Mouse (Mus musculus) midbrain, embryonic 10.5 days (tissue): ENCODE measurements around the gene Ces1b. TPM values are rescaled to one million over a fixed set of nuclear protein-coding genes. Genes with fewer than 3 reads are reported as not detected.

Experiments used
- DNase-seq: peaks from one replicate; pipeline ENCODE4 v3.0.0-alpha.2; 2017; ENCODE audit warnings: low spot score
- H3K27ac ChIP-seq: fragments of 300-500 bp; sonication (generic); replicated peaks from 2 replicates; pipeline ENCODE4 v1.5.1; 2016; ENCODE audit warnings: mild to moderate bottlenecking
- H3K27me3 ChIP-seq: fragments of 300-500 bp; sonication (generic); 2 replicates; pipeline ENCODE4 v1.6.1; 2016; ENCODE audit warnings: low read depth, mild to moderate bottlenecking; ENCODE audit not compliant: poor library complexity, severe bottlenecking
- H3K36me3 ChIP-seq: fragments of 300-500 bp; sonication (generic); 2 replicates; pipeline ENCODE4 v1.6.1; 2016; ENCODE audit warnings: mild to moderate bottlenecking, moderate library complexity
- H3K4me1 ChIP-seq: fragments of 300-500 bp; sonication (generic); 2 replicates; pipeline ENCODE4 v1.6.1; 2016
- H3K4me3 ChIP-seq: fragments of 300-500 bp; sonication (generic); 2 replicates; pipeline ENCODE4 v1.5.1; 2016; ENCODE audit warnings: mild to moderate bottlenecking, moderate library complexity
- H3K9me3 ChIP-seq: fragments of 300-500 bp; sonication (generic); replicated peaks from 2 replicates; pipeline ENCODE4 v1.6.1; 2016; ENCODE audit warnings: mild to moderate bottlenecking
- WGBS: fragments of 180-500 bp; shearing (Covaris S2); methylation state at CpG from one replicate; pipeline ENCODE4 v1.1.7; 2016; 5-methylcytosine and 5-hydroxymethylcytosine counted together
- polyA plus RNA-seq: library from polyadenylated mRNA; unstranded; fragments of >200 nt; fragmentation: Nextera tagmentation; extraction: Ambion mirVana; gene quantifications from 2 replicates; pipeline ENCODE4 v1.2.1, GENCODE M21; 2016

Gene Ces1b
- polyA plus RNA-seq, 1 experiment from 2014 or later, result not detected

- 53% methylated on average over 1 of the region's 1 CpGs for WGBS
- H3K4me3 ChIP-seq, result no peak overlapping the region
Observed at GRCm38 (mm10) chr8:93043083-93043482, 36.7 kb downstream of the Ces1b start.

GRCm38 (mm10) chr8:93040776-93041567 is 38.8 kb downstream of the Ces1b start:
- peaks cover 15% of the 10 kb centered on the region for H3K4me1 ChIP-seq
- DNase-seq, result no peak
- no peaks in the 10 kb centered on the region for H3K9me3 ChIP-seq
- H3K4me3 ChIP-seq, result no peak overlapping the region
- no peaks in the 10 kb centered on the region for H3K36me3 ChIP-seq
- 81% methylated on average over 4 of the region's 4 CpGs for WGBS
- H3K27me3 ChIP-seq, result no peaks in the 10 kb centered on the region
- no peak overlapping the region for H3K27ac ChIP-seq

More at GRCm38 (mm10) chr8:93043083-93043482, 36.7 kb downstream of the Ces1b start:
- Histone ChIP-seq H3K27me3 (no peaks in the 10 kb centered on the region), H3K9me3 (no peaks in the 10 kb centered on the region), H3K36me3 (no peaks in the 10 kb centered on the region), H3K27ac (no peak overlapping the region), H3K4me1 (peaks cover 14% of the 10 kb centered on the region)
- no peak for DNase-seq

- peaks cover 15% of the 10 kb centered on the region for H3K4me1 ChIP-seq
- H3K4me3 ChIP-seq, result no peak overlapping the region
- no peaks in the 10 kb centered on the region for H3K27me3 ChIP-seq
- H3K9me3 ChIP-seq, result no peaks in the 10 kb centered on the region
- no peaks in the 10 kb centered on the region for H3K36me3 ChIP-seq
- H3K27ac ChIP-seq, result no peak overlapping the region
- WGBS, result 82% methylated on average over 2 of the region's 2 CpGs
- no peak for DNase-seq
Observed at GRCm38 (mm10) chr8:93040256-93040655, 39.6 kb downstream of the Ces1b start.

- Histone ChIP-seq H3K27me3 (no peaks in the 10 kb centered on the region), H3K36me3 (no peaks in the 10 kb centered on the region), H3K4me3 (no peak overlapping the region), H3K27ac (peak overlapping the region; percentile 49; the same call in 1 of the 2 replicates), H3K9me3 (no peaks in the 10 kb centered on the region), H3K4me1 (peaks cover 15% of the 10 kb centered on the region)
- no peak for DNase-seq
- WGBS, result 3% methylated on average over 2 of the region's 2 CpGs
Observed at GRCm38 (mm10) chr8:93038831-93039230, 41.0 kb downstream of the Ces1b start.

- no peaks in the 10 kb centered on the region for H3K27me3 ChIP-seq
- H3K4me3 ChIP-seq, result no peak overlapping the region
- H3K27ac ChIP-seq, result no peak overlapping the region
- no peaks in the 10 kb centered on the region for H3K9me3 ChIP-seq
- H3K4me1 ChIP-seq, result peaks cover 7% of the 10 kb centered on the region
- no peaks in the 10 kb centered on the region for H3K36me3 ChIP-seq
- 84% methylated on average over 2 of the region's 2 CpGs for WGBS
- no peak for DNase-seq
Observed at GRCm38 (mm10) chr8:93030664-93031063, 49.2 kb downstream of the Ces1b start.

GRCm38 (mm10) chr8:93021738-93022137 is 58.1 kb downstream of the Ces1b start:
- Histone ChIP-seq H3K27ac (no peak overlapping the region), H3K27me3 (no peaks in the 10 kb centered on the region), H3K9me3 (no peaks in the 10 kb centered on the region), H3K36me3 (no peaks in the 10 kb centered on the region), H3K4me3 (no peak overlapping the region), H3K4me1 (peaks cover under 1% of the 10 kb centered on the region)
- 79% methylated on average over 5 of the region's 5 CpGs for WGBS
- DNase-seq, result no peak

- WGBS, result 82% methylated on average over 4 of the region's 4 CpGs
- H3K9me3 ChIP-seq, result no peaks in the 10 kb centered on the region
- H3K36me3 ChIP-seq, result no peaks in the 10 kb centered on the region
- no peaks in the 10 kb centered on the region for H3K27me3 ChIP-seq
- no peak overlapping the region for H3K4me3 ChIP-seq
- no peak overlapping the region for H3K27ac ChIP-seq
- DNase-seq, result no peak
- H3K4me1 ChIP-seq, result no peaks in the 10 kb centered on the region
Observed at GRCm38 (mm10) chr8:93014300-93014699, 65.5 kb downstream of the Ces1b start.

- WGBS, result 72% methylated on average over 6 of the region's 6 CpGs
Observed at GRCm38 (mm10) chr8:93012226-93012625, 67.6 kb downstream of the Ces1b start.

GRCm38 (mm10) chr8:93011439-93011838 is 68.4 kb downstream of the Ces1b start:
- no peaks in the 10 kb centered on the region for H3K4me1 ChIP-seq
- DNase-seq, result peak; percentile 85
- no peaks in the 10 kb centered on the region for H3K9me3 ChIP-seq
- no peak overlapping the region for H3K4me3 ChIP-seq
- no peak overlapping the region for H3K27ac ChIP-seq
- no peaks in the 10 kb centered on the region for H3K27me3 ChIP-seq
- no peaks in the 10 kb centered on the region for H3K36me3 ChIP-seq
- WGBS, result 10% methylated on average over 9 of the region's 9 CpGs

More at GRCm38 (mm10) chr8:93012226-93012625, 67.6 kb downstream of the Ces1b start:
- no peaks in the 10 kb centered on the region for H3K4me1 ChIP-seq
- peak; percentile 16 for DNase-seq
- H3K36me3 ChIP-seq, result no peaks in the 10 kb centered on the region
- H3K4me3 ChIP-seq, result no peak overlapping the region
- no peak overlapping the region for H3K27ac ChIP-seq
- H3K9me3 ChIP-seq, result no peaks in the 10 kb centered on the region
- no peaks in the 10 kb centered on the region for H3K27me3 ChIP-seq

GRCm38 (mm10) chr8:93010286-93010685 is 69.5 kb downstream of the Ces1b start:
- Histone ChIP-seq H3K36me3 (no peaks in the 10 kb centered on the region), H3K27ac (no peak overlapping the region), H3K4me3 (no peak overlapping the region), H3K9me3 (no peaks in the 10 kb centered on the region), H3K27me3 (no peaks in the 10 kb centered on the region), H3K4me1 (no peaks in the 10 kb centered on the region)
- peak; percentile 27 for DNase-seq
- WGBS, result 30% methylated on average over 5 of the region's 5 CpGs

Other genes starting within 250 kb of the Ces1b start
- 3.0 and 3.9 TPM in 2 replicates for gene Lpcat2, start 224.7 kb downstream of the Ces1b start, polyA plus RNA-seq
- gene Capns2, start 178.6 kb downstream of the Ces1b start, polyA plus RNA-seq, result 0.23 and 0.26 TPM in 2 replicates
- gene Slc6a2, start 119.9 kb downstream of the Ces1b start, polyA plus RNA-seq, result not detected in 2 replicates
- gene Ces1a, start 31.8 kb downstream of the Ces1b start, polyA plus RNA-seq, result not detected in 2 replicates
- gene Ces1c, start 51.3 kb upstream of the Ces1b start, polyA plus RNA-seq, result not detected in 2 replicates
- 0.11 TPM in 1 of 2 replicates, not detected in the other for gene Ces1d, start 117.8 kb upstream of the Ces1b start, polyA plus RNA-seq
- not detected in 2 replicates for gene Ces1e, start 149.6 kb upstream of the Ces1b start, polyA plus RNA-seq
- gene Ces1f, start 199.7 kb upstream of the Ces1b start, polyA plus RNA-seq, result not detected in 2 replicates